Comparison of ENCODE assay signal across 12 mouse cellular contexts in the genomic region with DNA sequence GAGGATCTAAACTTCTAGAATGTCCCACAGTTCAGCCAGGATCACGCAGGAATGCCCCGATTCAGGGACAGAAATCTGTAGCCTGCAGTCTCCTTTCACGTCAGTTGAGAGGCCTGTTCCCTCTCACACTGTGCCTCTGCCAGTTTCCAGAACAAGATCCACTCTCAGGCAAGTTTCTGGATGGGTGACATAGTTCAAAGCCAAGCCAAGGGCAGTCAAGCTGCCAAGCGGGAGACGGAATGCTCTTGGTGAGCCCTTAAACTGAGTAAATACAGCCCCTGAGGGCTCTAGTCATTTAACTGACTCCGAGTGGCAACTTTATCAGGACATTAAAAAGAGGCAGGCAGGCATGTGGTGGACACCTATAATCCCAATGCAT. TPM values are rescaled to one million over a fixed set of nuclear protein-coding genes. Genes with fewer than 3 reads are reported as not detected.
A peak's percentile ranks its signal among the peaks of the same experiment; 100 is the strongest.
DNase-seq lines count a peak whose midpoint lies in the region.
"Had no signal": no experiment of that assay in that cellular context is flagged by ENCODE, and none has a peak within 500 bp of the region (broad histone marks: within the 10 kb centered on the region; RNA-seq: fewer than 3 reads in every experiment).

No protein-coding gene starts in this region.

- peak; percentile 92 for DNase-seq in heart, adult 11 months
- DNase-seq in heart, postnatal 25 days (ENCODE audit: low spot score), result no peak
- DNase-seq in heart, adult 8-10 months (ENCODE audit: low spot score), result peak; percentile 50
- DNase-seq in kidney, adult 9 months, result peak; percentile 34
- peak; percentile 49 for DNase-seq in lung, postnatal 14 days
- DNase-seq in thymus, postnatal 10 days (ENCODE audit: low spot score in 2 of 2), result no peak
- no peak for DNase-seq in left cerebral cortex, postnatal 36 days (ENCODE audit: low spot score in 2 of 2)
- DNase-seq in c-Kit-positive CD71-positive TER-119-positive erythroid progenitor cells, embryonic 14.5 days (ENCODE audit: low spot score), result no peak
- DNase-seq: cerebellum, adult 9-10 months; liver, postnatal 0 days; thymus, postnatal 4 days had no signal

- intact Hi-C loops in heart, postnatal 25 days (cut with DNase I), result no loop called here
- intact Hi-C loops in left cerebral cortex, postnatal 36 days (cut with DNase I), result no loop called here

RNA-seq across cellular contexts. Expression of gene Fat2, which starts 32.7 kb away (rescaled TPM):
- total RNA-seq in heart, postnatal 25 days (2021), result under 1 TPM in 1 of 2 experiments, not detected in 1; 0.08 TPM
- total RNA-seq in heart, adult 8-10 months (2022), result under 1 TPM; 0.08 to 0.20 (median 0.11) TPM
- under 1 TPM; 0.22 to 0.32 TPM for total RNA-seq in left cerebral cortex, postnatal 36 days (2021)

RNA-seq across cellular contexts. Expression of gene Sparc, which starts 53.9 kb away (rescaled TPM):
- total RNA-seq in heart, postnatal 25 days (2021), result 100 to 1,000 TPM; 785 to 951 TPM
- 100 to 1,000 TPM; 202 to 357 (median 299) TPM for total RNA-seq in heart, adult 8-10 months (2022)
- total RNA-seq in left cerebral cortex, postnatal 36 days (2021), result 100 to 1,000 TPM; 215 to 224 TPM
- total RNA-seq: MEL had no signal

Comparison
In these comparisons a context has a peak if more than half of its experiments do, and no peak if none do; other contexts are left out.
1. DNase-seq: peak in heart, adult 11 months (single experiment), heart, adult 8-10 months (single experiment), kidney, adult 9 months (single experiment) and lung, postnatal 14 days (single experiment); none in heart, postnatal 25 days (single experiment), thymus, postnatal 10 days (0 of 2), left cerebral cortex, postnatal 36 days (0 of 2) and c-Kit-positive CD71-positive TER-119-positive erythroid progenitor cells, embryonic 14.5 days (single experiment).